ENCODE assay signal across 28 mouse cellular contexts in genomic region chr19:17839856-17840255, GRCm38 (mm10). TPM values are rescaled to one million over a fixed set of nuclear protein-coding genes. Genes with fewer than 3 reads are reported as not detected.
DNase-seq lines count a peak whose midpoint lies in the region; TF ChIP-seq lines count a peak whose summit lies in the region.
"Had no signal": no experiment of that assay in that cellular context is flagged by ENCODE, and none has a peak within 500 bp of the region (broad histone marks: within the 10 kb centered on the region; RNA-seq: fewer than 3 reads in every experiment).

No protein-coding gene starts in this region.

- no peak overlapping the region for H3K9ac ChIP-seq in MEL (ENCODE audit: control insufficient read depth, low read depth, low read length, poor library complexity, severe bottlenecking)
- H3K9ac ChIP-seq: embryonic facial prominence, embryonic 12.5 days; embryonic facial prominence, embryonic 15.5 days; forebrain, embryonic 12.5 days; forebrain, embryonic 15.5 days; hindbrain, embryonic 14.5 days had no signal

- H3K27me3 ChIP-seq in kidney, adult 2 months (replicated peaks; ENCODE audit: control insufficient read depth, insufficient read depth, low read length) = no peaks in the 10 kb centered on the region; the same call in 1 of the 2 replicates
- no peaks in the 10 kb centered on the region for H3K27me3 ChIP-seq in MEL (ENCODE audit: control insufficient read depth in 1 of 2, insufficient read depth in 2 of 2, low read length in 2 of 2)
- H3K27me3 ChIP-seq: embryonic facial prominence, embryonic 12.5 days; embryonic facial prominence, embryonic 15.5 days; forebrain, embryonic 15.5 days; Patski had no signal

- no peak overlapping the region for H3K4me3 ChIP-seq in kidney, adult 2 months (ENCODE audit: insufficient read depth, low read depth, low read length)
- no peak overlapping the region for H3K4me3 ChIP-seq in MEL (ENCODE audit: control insufficient read depth in 1 of 2, insufficient read depth in 1 of 2, low read depth in 2 of 2, low read length in 2 of 2)
- H3K4me3 ChIP-seq: embryonic facial prominence, embryonic 12.5 days; embryonic facial prominence, embryonic 15.5 days; forebrain, embryonic 12.5 days; forebrain, embryonic 15.5 days; heart, adult 2 months; heart, embryonic 10.5 days had no signal

- 55% methylated on average over 1 of the region's 1 CpGs for WGBS in kidney, adult 2 months

- no peak for TF ChIP-seq CTCF in kidney, adult 2 months (conservative IDR thresholded peaks at IDR 0.05; ENCODE audit: insufficient read depth, insufficient read length, low read depth, low read length)
- no peak for TF ChIP-seq CTCF in MEL (IDR thresholded peaks at IDR 0.05 in 2 of 3, conservative IDR thresholded peaks at IDR 0.05 in 1 of 3; ENCODE audit: control insufficient read depth in 1 of 3, insufficient read depth in 1 of 3, low read depth in 2 of 3, low read length in 3 of 3, poor library complexity in 1 of 3, severe bottlenecking in 1 of 3)

- H3K9me3 ChIP-seq in MEL (replicated peaks; ENCODE audit: insufficient read depth, low read length) = no peaks in the 10 kb centered on the region
- H3K9me3 ChIP-seq: embryonic facial prominence, embryonic 12.5 days; embryonic facial prominence, embryonic 15.5 days; forebrain, embryonic 12.5 days; forebrain, embryonic 15.5 days; heart, embryonic 10.5 days had no signal

- H3K4me1 ChIP-seq in kidney, adult 2 months (ENCODE audit: control insufficient read depth, insufficient read depth, low read length) = 0 out of 2 replicates have a peak, but pooled peaks cover 2% of the 10 kb centered on the region
- no peaks in the 10 kb centered on the region; a peak in 1 of 4 replicates for H3K4me1 ChIP-seq in MEL (ENCODE audit: control insufficient read depth in 1 of 2, insufficient read depth in 2 of 2, low read length in 2 of 2)

- no peaks in the 10 kb centered on the region for H3K79me2 ChIP-seq in MEL (ENCODE audit: control insufficient read depth, insufficient read depth, low read length, poor library complexity)

- H3K27ac ChIP-seq in kidney, adult 2 months (ENCODE audit: insufficient read depth, low read depth, low read length) = no peak overlapping the region
- no peak overlapping the region for H3K27ac ChIP-seq in MEL (ENCODE audit: control insufficient read depth, low read depth, low read length)
- H3K27ac ChIP-seq: embryonic facial prominence, embryonic 12.5 days; embryonic facial prominence, embryonic 15.5 days; forebrain, embryonic 12.5 days; forebrain, embryonic 15.5 days; heart, adult 2 months; heart, embryonic 10.5 days; hindbrain, embryonic 14.5 days; hindbrain, postnatal 0 days had no signal

- no peak for TF ChIP-seq POLR2A in kidney, adult 2 months (IDR thresholded peaks at IDR 0.05; ENCODE audit: low read depth, low read length)
- TF ChIP-seq POLR2A in MEL (IDR thresholded peaks at IDR 0.05; ENCODE audit: control insufficient read depth in 1 of 2, insufficient read depth in 1 of 2, low read depth in 1 of 2, low read length in 2 of 2, poor library complexity in 1 of 2) = no peak

- no peak for TF ChIP-seq RAD21 in MEL (IDR thresholded peaks at IDR 0.05; ENCODE audit: low read depth, low read length)

- TF ChIP-seq EP300 in MEL (IDR thresholded peaks at IDR 0.05; ENCODE audit: low read depth in 1 of 2, low read length in 2 of 2) = peak; percentile 64 to 71

- no peaks in the 10 kb centered on the region for H3K36me3 ChIP-seq in kidney, adult 2 months (ENCODE audit: control insufficient read depth, insufficient read depth, low read length)
- H3K36me3 ChIP-seq in MEL (ENCODE audit: control insufficient read depth in 1 of 2, insufficient read depth in 2 of 2, low read length in 2 of 2) = peaks cover 0 to 2% of the 10 kb centered on the region in 2 experiments; a peak in 1 of 4 replicates
- H3K36me3 ChIP-seq: embryonic facial prominence, embryonic 12.5 days; embryonic facial prominence, embryonic 15.5 days; forebrain, embryonic 12.5 days; forebrain, embryonic 15.5 days; heart, embryonic 10.5 days had no signal

- DNase-seq in kidney, adult 9 months = peak; percentile 7
- DNase-seq in kidney, adult 2 months = no peak
- peak; percentile 16 for DNase-seq in lung, postnatal 10 days
- no peak for DNase-seq in lung, adult 18-20 months
- DNase-seq in MEL (ENCODE audit: low read depth, low spot score) (peak; percentile 77), MEL-GATA-1-ER (ENCODE audit: extremely low read depth, low read depth) (peak; percentile 84)
- no peak for DNase-seq in right cerebral cortex, postnatal 10 days (ENCODE audit: low spot score in 2 of 2)
- DNase-seq: adrenal gland, postnatal 10 days; adrenal gland, postnatal 36 days; cerebellum, adult 11 months; cerebellum, adult 2 months; cerebellum, adult 9-11 months; cerebellum, postnatal 25 days; gastrocnemius, postnatal 25 days; heart, adult 2 months; heart, postnatal 36 days had no signal

TF ChIP-seq in MEL, 35 proteins besides CTCF, POLR2A, EP300 and RAD21:
- TF ChIP-seq ZMIZ1 (IDR thresholded peaks at IDR 0.05; ENCODE audit: low read depth, low read length) (no peak), NRF1 (IDR thresholded peaks at IDR 0.05; ENCODE audit: insufficient read depth, low read depth, low read length, poor library complexity, severe bottlenecking) (no peak), JUND (IDR thresholded peaks at IDR 0.05; ENCODE audit: low read depth, low read length) (no peak), ETS1 (IDR thresholded peaks at IDR 0.05; ENCODE audit: low read depth, low read length) (peak; percentile 31), UBTF (IDR thresholded peaks at IDR 0.05; ENCODE audit: borderline replicate concordance, insufficient read depth, low read depth, low read length) (no peak), ZKSCAN1 (IDR thresholded peaks at IDR 0.05; ENCODE audit: low read depth, low read length) (no peak), TCF12 (IDR thresholded peaks at IDR 0.05; ENCODE audit: low read depth, low read length) (peak; percentile 68; the same call in 1 of the 2 replicates), MXI1 (IDR thresholded peaks at IDR 0.05; ENCODE audit: low read depth, low read length) (no peak), RCOR1 (IDR thresholded peaks at IDR 0.05; ENCODE audit: low read depth, low read length) (peak; percentile 46; the same call in 1 of the 2 replicates), E2F4 (IDR thresholded peaks at IDR 0.05; ENCODE audit: borderline replicate concordance, low read depth, low read length) (no peak), ZNF384 (IDR thresholded peaks at IDR 0.05; ENCODE audit: low read depth, low read length) (peak; percentile 76), SIN3A (IDR thresholded peaks at IDR 0.05; ENCODE audit: low read length) (no peak), KAT2A (conservative IDR thresholded peaks at IDR 0.05; ENCODE audit: low read depth, low read length) (no peak), POLR2AphosphoS5 (IDR thresholded peaks at IDR 0.05; ENCODE audit: borderline replicate concordance, low read depth, low read length) (no peak), NELFE (IDR thresholded peaks at IDR 0.05; ENCODE audit: low read depth, low read length) (no peak), ELF1 (IDR thresholded peaks at IDR 0.05; ENCODE audit: low read depth, low read length) (no peak), MAX (IDR thresholded peaks at IDR 0.05; ENCODE audit: low read length) (no peak), HCFC1 (IDR thresholded peaks at IDR 0.05; ENCODE audit: low read depth, low read length) (no peak), MAFK (IDR thresholded peaks at IDR 0.05; ENCODE audit: borderline replicate concordance, low read depth, low read length) (no peak), SMC3 (IDR thresholded peaks at IDR 0.05; ENCODE audit: low read depth, low read length) (no peak), GATA1 (IDR thresholded peaks at IDR 0.05; ENCODE audit: low read depth, low read length) (peak; percentile 62; the same call in 1 of the 2 replicates), BHLHE40 (IDR thresholded peaks at IDR 0.05; ENCODE audit: borderline replicate concordance, low read depth, low read length) (no peak), MYB (IDR thresholded peaks at IDR 0.05; ENCODE audit: low read depth, low read length) (no peak), MYC (IDR thresholded peaks at IDR 0.05; ENCODE audit: low read depth, low read length) (no peak), MEF2A (IDR thresholded peaks at IDR 0.05; ENCODE audit: extremely low read depth, insufficient replicate concordance, low read depth, low read length, poor library complexity, severe bottlenecking) (no peak), CHD2 (IDR thresholded peaks at IDR 0.05; ENCODE audit: low read length) (no peak), TAL1 (IDR thresholded peaks at IDR 0.05; ENCODE audit: low read length) (no peak), GABPA (IDR thresholded peaks at IDR 0.05; ENCODE audit: low read depth, low read length) (no peak), MAZ (IDR thresholded peaks at IDR 0.05; ENCODE audit: low read depth, low read length) (no peak), ZC3H11A (IDR thresholded peaks at IDR 0.05; ENCODE audit: low read depth, low read length) (no peak), USF2 (IDR thresholded peaks at IDR 0.05; ENCODE audit: borderline replicate concordance in 1 of 2, insufficient read depth in 1 of 2, low read depth in 1 of 2, low read length in 2 of 2) (no peak), POLR2AphosphoS2 (IDR thresholded peaks at IDR 0.05; ENCODE audit: low read length) (no peak), CHD1 (IDR thresholded peaks at IDR 0.05; ENCODE audit: low read depth, low read length) (no peak), USF1 (IDR thresholded peaks at IDR 0.05; ENCODE audit: low read depth, low read length) (no peak), TBP (IDR thresholded peaks at IDR 0.05; ENCODE audit: low read depth, low read length) (no peak)
TF ChIP-seq in MEL: peak in this region for 5.

RNA-seq across cellular contexts. Expression of gene Pcsk5, which starts 2.4 kb away (rescaled TPM):
- 9.4 and 10.0 TPM in 2 replicates for polyA plus RNA-seq in kidney, adult 2 months (2012; rRNA removed)
- total RNA-seq in MEL (2012; rRNA removed) = not detected in 2 replicates
- not detected for polyA plus RNA-seq in MEL (2012; ENCODE audit: insufficient read depth in 1 of 2, insufficient read length in 2 of 2, low read depth in 1 of 2, low replicate concordance in 2 of 2, missing spikeins in 1 of 2)
- total RNA-seq: common myeloid progenitor, adult 5-6 weeks had no signal
- polyA plus RNA-seq: C2C12; CD4-positive, CD25-positive, alpha-beta regulatory T cell, adult 4 months; inflammation-experienced regulatory T-cells, adult 6 months had no signal

Comparison
In these comparisons a context has a peak if more than half of its experiments do, and no peak if none do; other contexts are left out.
1. DNase-seq: peak in kidney, adult 9 months (single experiment), lung, postnatal 10 days (single experiment), MEL (single experiment) and MEL-GATA-1-ER (single experiment); none in kidney, adult 2 months (single experiment), lung, adult 18-20 months (0 of 2) and right cerebral cortex, postnatal 10 days (0 of 2).
2. RNA of gene Pcsk5, which starts 2.4 kb away (polyA plus RNA-seq): 9.4 to 10.0 TPM in kidney, adult 2 months; not detected in MEL; every median in the first group is over 10 times any median in the second.